Mouse (Mus musculus) urinary bladder, adult 2 months (tissue): ENCODE results near the gene Pus7l. TPM values are rescaled to one million over a fixed set of nuclear protein-coding genes. Genes with fewer than 3 reads are reported as not detected.

Source experiments
- DNase-seq: peaks from one replicate; pipeline ENCODE4 v3.0.0; 2022; ENCODE audit warnings: low spot score
- polyA plus RNA-seq: library from polyadenylated mRNA; depleted of rRNA; stranded (reverse); fragments of >200 nt; gene quantifications from 2 replicates; pipeline ENCODE4 v1.2.3, GENCODE M21; 2012; rRNA removed

Gene Pus7l
- polyA plus RNA-seq, 1 experiment = 5.0 TPM

DNA sequence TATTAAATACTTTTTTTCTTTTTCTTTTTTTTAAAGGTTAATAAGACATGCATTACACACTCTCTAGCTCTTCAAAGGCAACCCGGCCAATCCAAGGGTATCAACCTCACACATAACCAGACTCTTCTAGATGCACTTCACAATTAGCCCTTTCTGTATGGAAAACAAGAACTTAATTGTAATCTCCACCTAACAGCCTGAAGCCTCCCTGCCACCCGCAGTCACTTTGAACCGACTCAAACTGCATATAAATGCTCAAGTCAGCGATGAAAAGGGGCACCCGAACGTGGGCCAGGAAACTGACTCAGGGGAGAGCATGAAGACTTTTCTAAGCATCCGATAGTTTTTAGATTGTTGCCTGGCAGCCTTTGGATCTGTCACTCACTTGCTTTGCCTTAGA is 66.1 kb downstream of the Pus7l start:
- no peak for DNase-seq

- no peak for DNase-seq
Measured at GRCm38 (mm10) chr15:94475975-94476374, 67.4 kb downstream of the Pus7l start.

Other genes starting within 250 kb of the Pus7l start
- 1.3 and 1.6 TPM in 2 replicates for gene Adamts20, start 78.1 kb downstream of the Pus7l start, polyA plus RNA-seq
- gene Irak4, start 96 bp upstream of the Pus7l start, polyA plus RNA-seq = 13.6 and 14.2 TPM in 2 replicates
- 83.6 and 92.9 TPM in 2 replicates for gene Twf1, start 46.3 kb upstream of the Pus7l start, polyA plus RNA-seq
- gene Tmem117, start 85.7 kb upstream of the Pus7l start, polyA plus RNA-seq = 1.1 and 1.3 TPM in 2 replicates